Mouse (Mus musculus) kidney, adult 10 weeks (tissue): ENCODE results near the gene Olfr680-ps1. TPM values are rescaled to one million over a fixed set of nuclear protein-coding genes. Genes with fewer than 3 reads are reported as not detected.

Source experiments
- polyA plus RNA-seq: library from polyadenylated mRNA; stranded (reverse); fragments of 350-450 nt; fragmentation: Illumina TruSeq; extraction: RNeasy Lipid Tissue Mini Kit (QIAGEN cat#74804); gene quantifications from one replicate; pipeline ENCODE4 v1.2.3, GENCODE M21; 2014; ENCODE audit warnings: low read depth, low replicate concordance

Gene Olfr680-ps1
- polyA plus RNA-seq = not detected

GRCm38 (mm10) chr7:105092717-105093116 is at the start of gene Olfr680-ps1:
Gene Olfr680-ps1, minus strand, starts transcription at chr7:105092817.

GRCm38 (mm10) chr7:105116536-105116935 is 23.9 kb upstream of the Olfr680-ps1 start, which contains the start of gene Olfr681:
Gene Olfr681, plus strand, starts transcription at chr7:105116836.

GRCm38 (mm10) chr7:105080905-105081304 is 11.7 kb downstream of the Olfr680-ps1 start, which contains the start of gene Olfr679:
Gene Olfr679, plus strand, starts transcription at chr7:105081205.

GRCm38 (mm10) chr7:105064175-105064574 is 28.4 kb downstream of the Olfr680-ps1 start, which contains the start of gene Olfr678:
Gene Olfr678, plus strand, starts transcription at chr7:105064475.

Other genes with a start within 250 kb of the Olfr680-ps1 start
- gene Usp17la, start 235.8 kb downstream of the Olfr680-ps1 start, polyA plus RNA-seq = not detected
- gene Olfr665, start 214.8 kb downstream of the Olfr680-ps1 start, polyA plus RNA-seq = not detected
- not detected for gene Olfr666, start 196.9 kb downstream of the Olfr680-ps1 start, polyA plus RNA-seq
- not detected for gene Olfr667, start 171.3 kb downstream of the Olfr680-ps1 start, polyA plus RNA-seq
- gene Olfr668, start 164.8 kb downstream of the Olfr680-ps1 start, polyA plus RNA-seq = not detected
- gene Olfr669, start 158.6 kb downstream of the Olfr680-ps1 start, polyA plus RNA-seq = not detected
- gene Olfr670, start 130.2 kb downstream of the Olfr680-ps1 start, polyA plus RNA-seq = not detected
- not detected for gene Olfr671, start 113.7 kb downstream of the Olfr680-ps1 start, polyA plus RNA-seq
- gene Olfr672, start 90.8 kb downstream of the Olfr680-ps1 start, polyA plus RNA-seq = not detected
- gene Olfr675, start 64.4 kb downstream of the Olfr680-ps1 start, polyA plus RNA-seq = not detected
- gene Olfr676, start 60.1 kb downstream of the Olfr680-ps1 start, polyA plus RNA-seq = not detected
- gene Olfr677, start 41.4 kb downstream of the Olfr680-ps1 start, polyA plus RNA-seq = not detected
- not detected for gene Olfr678, start 28.3 kb downstream of the Olfr680-ps1 start, polyA plus RNA-seq
- not detected for gene Olfr679, start 11.6 kb downstream of the Olfr680-ps1 start, polyA plus RNA-seq
- gene Olfr681, start 24.0 kb upstream of the Olfr680-ps1 start, polyA plus RNA-seq = not detected
- gene Olfr683, start 54.2 kb upstream of the Olfr680-ps1 start, polyA plus RNA-seq = not detected
- gene Olfr684, start 70.8 kb upstream of the Olfr680-ps1 start, polyA plus RNA-seq = not detected
- gene Olfr685, start 93.2 kb upstream of the Olfr680-ps1 start, polyA plus RNA-seq = not detected
- not detected for gene Olfr686, start 114.7 kb upstream of the Olfr680-ps1 start, polyA plus RNA-seq
- not detected for gene Olfr688, start 195.3 kb upstream of the Olfr680-ps1 start, polyA plus RNA-seq
- not detected for gene Olfr689, start 218.3 kb upstream of the Olfr680-ps1 start, polyA plus RNA-seq
- gene Olfr690, start 241.3 kb upstream of the Olfr680-ps1 start, polyA plus RNA-seq = not detected
- gene Olfr691, start 249.5 kb upstream of the Olfr680-ps1 start, polyA plus RNA-seq = not detected